ENCODE assay signal across 9 mouse cellular contexts in genomic region chr7:29496953-29497590, GRCm38 (mm10). TPM values are rescaled to one million over a fixed set of nuclear protein-coding genes. Genes with fewer than 3 reads are reported as not detected.
DNase-seq lines count a peak whose midpoint lies in the region; ATAC-seq and TF ChIP-seq lines count a peak whose summit lies in the region.
"Had no signal": no experiment of that assay in that cellular context is flagged by ENCODE, and none has a peak within 500 bp of the region (broad histone marks: within the 10 kb centered on the region; RNA-seq: fewer than 3 reads in every experiment).

No protein-coding gene starts in this region.

- H3K4me3 ChIP-seq in intestine, postnatal 0 days (ENCODE audit: low read depth, low read length): no peak overlapping the region

- peak overlapping the region; percentile 76 for H3K27ac ChIP-seq in intestine, postnatal 0 days (ENCODE audit: low read depth, low read length)

- intact Hi-C loops in gastrocnemius, postnatal 14 days (cut with DNase I; ENCODE audit: low total_unique reads): no loop called here

- no peak overlapping the region for H3K9ac ChIP-seq in intestine, postnatal 0 days (ENCODE audit: low read depth, low read length)

- no peaks in the 10 kb centered on the region for H3K27me3 ChIP-seq in intestine, postnatal 0 days (replicated peaks; ENCODE audit: control insufficient read depth, insufficient read depth, low read length)

- peaks cover 16% of the 10 kb centered on the region for H3K4me1 ChIP-seq in intestine, postnatal 0 days (replicated peaks; ENCODE audit: control insufficient read depth, insufficient read depth, low read length)

- ATAC-seq in intestine, postnatal 0 days: peak; percentile 48

- peak overlapping the region; percentile 7; the same call in 1 of the 2 replicates for H3K4me2 ChIP-seq in intestine, postnatal 0 days (replicated peaks; ENCODE audit: low read depth)

- 0 out of 2 replicates have a peak, but pooled peaks cover 9% of the 10 kb centered on the region for H3K36me3 ChIP-seq in intestine, postnatal 0 days (ENCODE audit: control insufficient read depth, insufficient read depth)

- WGBS in intestine, postnatal 0 days: 57% methylated on average over 10 of the region's 10 CpGs

- peak; percentile 80 for DNase-seq in 416B (ENCODE audit: low read depth)
- peak; percentile 50 for DNase-seq in adrenal gland, postnatal 10 days
- peak; percentile 68 for DNase-seq in lung, postnatal 36 days
- no peak for DNase-seq in layer of hippocampus, postnatal 14 days (ENCODE audit: low spot score in 2 of 2)
- no peak for DNase-seq in gastrocnemius, postnatal 14 days
- no peak for DNase-seq in cerebellum, adult 9-10 months
- no peak for DNase-seq in urinary bladder, adult 18-20 months (ENCODE audit: low spot score in 2 of 2)
- DNase-seq: right cerebral cortex, postnatal 4 days had no signal

- no peak for TF ChIP-seq CTCF in intestine, postnatal 0 days (IDR thresholded peaks at IDR 0.05; ENCODE audit: low read depth)

- no peaks in the 10 kb centered on the region for H3K9me3 ChIP-seq in intestine, postnatal 0 days (ENCODE audit: control insufficient read depth)

RNA-seq across cellular contexts. Expression of gene Sipa1l3, which starts 21.4 kb away (rescaled TPM):
- 10 to 100 TPM; 26.9 to 47.2 TPM for total RNA-seq in adrenal gland, postnatal 10 days (2021)
- 22.0 and 25.6 TPM in 2 replicates for polyA plus RNA-seq in intestine, postnatal 0 days (2015; fragmentation: Nextera tagmentation; extraction: Ambion mirVana)
- 100 to 1,000 TPM; 166 to 185 TPM for total RNA-seq in layer of hippocampus, postnatal 14 days (2021)
- total RNA-seq in gastrocnemius, postnatal 14 days (2021): 10 to 100 TPM in 1 of 2 experiments, 1 to 10 TPM in 1; 7.8 to 13.1 TPM

Comparison
In these comparisons a context has a peak if more than half of its experiments do, and no peak if none do; other contexts are left out.
1. DNase-seq: peak in 416B (single experiment), adrenal gland, postnatal 10 days (single experiment) and lung, postnatal 36 days (single experiment); none in layer of hippocampus, postnatal 14 days (0 of 2), gastrocnemius, postnatal 14 days (single experiment), cerebellum, adult 9-10 months (single experiment) and urinary bladder, adult 18-20 months (0 of 2).